Mouse (Mus musculus): ENCODE data around the gene Olfr780. TPM values are rescaled to one million over a fixed set of nuclear protein-coding genes. Genes with fewer than 3 reads are reported as not detected.
"Not testable (repeated sequence)": the region's sequence is repeated elsewhere in the genome, so short reads cannot be mapped to it uniquely, and the experiment has no call there.

The Olfr780 gene
- polyA plus RNA-seq (2014; fragmentation: Nextera tagmentation; extraction: Ambion mirVana): not detected in 2 replicates

- 79% methylated on average over 3 of the region's 3 CpGs for WGBS
Observed at GRCm38 (mm10) chr10:129317817-129318216, at the start of gene Olfr780. TSS of gene Olfr780 (plus strand) at chr10:129318117.

GRCm38 (mm10) chr10:129271081-129271535 is 46.8 kb upstream of the Olfr780 start, which contains the start of gene Olfr777:
TSS of gene Olfr777 (minus strand) at chr10:129271485.
- no peak within 1 kb of the TSS for H3K27ac ChIP-seq (ENCODE audit: low read length)
- no peak within 1 kb of the TSS for H3K9ac ChIP-seq (replicated peaks; ENCODE audit: low read depth, low read length)
- no peak within 1 kb of the TSS for H3K4me3 ChIP-seq (ENCODE audit: low read depth, low read length)
- WGBS: 78% methylated on average over 2 of the region's 2 CpGs
- H3K4me2 ChIP-seq (replicated peaks; ENCODE audit: low read depth, low read length): no peak within 1 kb of the TSS
- no peaks in the 10 kb centered on the region for H3K27me3 ChIP-seq (ENCODE audit: control insufficient read depth, insufficient read depth, low read length)
- no peaks in the 10 kb centered on the region for H3K9me3 ChIP-seq (ENCODE audit: control insufficient read depth, low read depth, low read length)
- ATAC-seq (ENCODE audit: insufficient number of reproducible peaks, insufficient read depth, low FRiP score, low read depth): no peak
- no peaks in the 10 kb centered on the region for H3K36me3 ChIP-seq (ENCODE audit: control insufficient read depth, insufficient read depth, low read length)
- H3K4me1 ChIP-seq (ENCODE audit: control insufficient read depth, insufficient read depth, low read length): no peaks in the 10 kb centered on the region

More at GRCm38 (mm10) chr10:129317817-129318216, at the start of gene Olfr780:
- Histone ChIP-seq H3K36me3 (ENCODE audit: control insufficient read depth, insufficient read depth, low read length) (no peaks in the 10 kb centered on the region), H3K27ac (ENCODE audit: low read length) (no peak within 1 kb of the TSS), H3K4me2 (replicated peaks; ENCODE audit: low read depth, low read length) (no peak within 1 kb of the TSS), H3K27me3 (ENCODE audit: control insufficient read depth, insufficient read depth, low read length) (no peaks in the 10 kb centered on the region), H3K4me3 (ENCODE audit: low read depth, low read length) (no peak within 1 kb of the TSS), H3K9ac (replicated peaks; ENCODE audit: low read depth, low read length) (no peak within 1 kb of the TSS), H3K4me1 (ENCODE audit: control insufficient read depth, insufficient read depth, low read length) (no peaks in the 10 kb centered on the region), H3K9me3 (ENCODE audit: control insufficient read depth, low read depth, low read length) (no peaks in the 10 kb centered on the region)
- no peak for ATAC-seq (ENCODE audit: insufficient number of reproducible peaks, insufficient read depth, low FRiP score, low read depth)

GRCm38 (mm10) chr10:129312973-129313372 is 4.9 kb upstream of the Olfr780 start:
- not testable (repeated sequence) for H3K4me1 ChIP-seq (ENCODE audit: control insufficient read depth, insufficient read depth, low read length); H3K4me3 ChIP-seq (ENCODE audit: low read depth, low read length); H3K9ac ChIP-seq (replicated peaks; ENCODE audit: low read depth, low read length); H3K36me3 ChIP-seq (ENCODE audit: control insufficient read depth, insufficient read depth, low read length); H3K4me2 ChIP-seq (replicated peaks; ENCODE audit: low read depth, low read length); H3K9me3 ChIP-seq (ENCODE audit: control insufficient read depth, low read depth, low read length); H3K27me3 ChIP-seq (ENCODE audit: control insufficient read depth, insufficient read depth, low read length); ATAC-seq (ENCODE audit: insufficient number of reproducible peaks, insufficient read depth, low FRiP score, low read depth); H3K27ac ChIP-seq (ENCODE audit: low read length)
- 48% methylated on average over 1 of the region's 1 CpGs for WGBS

GRCm38 (mm10) chr10:129313521-129313920 is 4.4 kb upstream of the Olfr780 start:
- H3K27me3 ChIP-seq (ENCODE audit: control insufficient read depth, insufficient read depth, low read length); H3K4me2 ChIP-seq (replicated peaks; ENCODE audit: low read depth, low read length); H3K4me3 ChIP-seq (ENCODE audit: low read depth, low read length); H3K36me3 ChIP-seq (ENCODE audit: control insufficient read depth, insufficient read depth, low read length); H3K4me1 ChIP-seq (ENCODE audit: control insufficient read depth, insufficient read depth, low read length); H3K9ac ChIP-seq (replicated peaks; ENCODE audit: low read depth, low read length); H3K9me3 ChIP-seq (ENCODE audit: control insufficient read depth, low read depth, low read length); H3K27ac ChIP-seq (ENCODE audit: low read length); ATAC-seq (ENCODE audit: insufficient number of reproducible peaks, insufficient read depth, low FRiP score, low read depth): not testable (repeated sequence)
- no CpG with 5 or more reads among the region's 1 CpGs for WGBS

- no peak for ATAC-seq (ENCODE audit: insufficient number of reproducible peaks, insufficient read depth, low FRiP score, low read depth)
- no peak within 1 kb of the TSS for H3K4me3 ChIP-seq (ENCODE audit: low read depth, low read length)
- H3K36me3 ChIP-seq (ENCODE audit: control insufficient read depth, insufficient read depth, low read length): no peaks in the 10 kb centered on the region
- no peak within 1 kb of the TSS for H3K27ac ChIP-seq (ENCODE audit: low read length)
- H3K4me2 ChIP-seq (replicated peaks; ENCODE audit: low read depth, low read length): no peak within 1 kb of the TSS
- H3K9me3 ChIP-seq (ENCODE audit: control insufficient read depth, low read depth, low read length): no peaks in the 10 kb centered on the region
- no peaks in the 10 kb centered on the region for H3K4me1 ChIP-seq (ENCODE audit: control insufficient read depth, insufficient read depth, low read length)
- H3K27me3 ChIP-seq (ENCODE audit: control insufficient read depth, insufficient read depth, low read length): no peaks in the 10 kb centered on the region
- H3K9ac ChIP-seq (replicated peaks; ENCODE audit: low read depth, low read length): no peak within 1 kb of the TSS
Observed at GRCm38 (mm10) chr10:129328554-129328953, 10.6 kb downstream of the Olfr780 start, which contains the start of gene Olfr781. TSS of gene Olfr781 (plus strand) at chr10:129328854.

GRCm38 (mm10) chr10:129348550-129348949 is 30.6 kb downstream of the Olfr780 start, which contains the start of gene Olfr782:
TSS of gene Olfr782 (plus strand) at chr10:129348850.
- Histone ChIP-seq H3K4me3 (ENCODE audit: low read depth, low read length) (no peak within 1 kb of the TSS), H3K4me2 (replicated peaks; ENCODE audit: low read depth, low read length) (no peak within 1 kb of the TSS), H3K36me3 (ENCODE audit: control insufficient read depth, insufficient read depth, low read length) (no peaks in the 10 kb centered on the region), H3K9me3 (ENCODE audit: control insufficient read depth, low read depth, low read length) (no peaks in the 10 kb centered on the region), H3K4me1 (ENCODE audit: control insufficient read depth, insufficient read depth, low read length) (no peaks in the 10 kb centered on the region), H3K27ac (ENCODE audit: low read length) (no peak within 1 kb of the TSS), H3K27me3 (ENCODE audit: control insufficient read depth, insufficient read depth, low read length) (no peaks in the 10 kb centered on the region), H3K9ac (replicated peaks; ENCODE audit: low read depth, low read length) (no peak within 1 kb of the TSS)
- no peak for ATAC-seq (ENCODE audit: insufficient number of reproducible peaks, insufficient read depth, low FRiP score, low read depth)
- 96% methylated on average over 3 of the region's 3 CpGs for WGBS

GRCm38 (mm10) chr10:129352475-129352874 is 34.6 kb downstream of the Olfr780 start:
- H3K4me1 ChIP-seq (ENCODE audit: control insufficient read depth, insufficient read depth, low read length); H3K36me3 ChIP-seq (ENCODE audit: control insufficient read depth, insufficient read depth, low read length); ATAC-seq (ENCODE audit: insufficient number of reproducible peaks, insufficient read depth, low FRiP score, low read depth); H3K27ac ChIP-seq (ENCODE audit: low read length); H3K4me2 ChIP-seq (replicated peaks; ENCODE audit: low read depth, low read length); H3K4me3 ChIP-seq (ENCODE audit: low read depth, low read length); H3K27me3 ChIP-seq (ENCODE audit: control insufficient read depth, insufficient read depth, low read length); H3K9ac ChIP-seq (replicated peaks; ENCODE audit: low read depth, low read length); H3K9me3 ChIP-seq (ENCODE audit: control insufficient read depth, low read depth, low read length): not testable (repeated sequence)
- WGBS: 77% methylated on average over 2 of the region's 2 CpGs

GRCm38 (mm10) chr10:129356496-129356895 is 38.6 kb downstream of the Olfr780 start:
- not testable (repeated sequence) for H3K27ac ChIP-seq (ENCODE audit: low read length); H3K27me3 ChIP-seq (ENCODE audit: control insufficient read depth, insufficient read depth, low read length); ATAC-seq (ENCODE audit: insufficient number of reproducible peaks, insufficient read depth, low FRiP score, low read depth); H3K4me3 ChIP-seq (ENCODE audit: low read depth, low read length); H3K9me3 ChIP-seq (ENCODE audit: control insufficient read depth, low read depth, low read length); H3K4me1 ChIP-seq (ENCODE audit: control insufficient read depth, insufficient read depth, low read length); H3K36me3 ChIP-seq (ENCODE audit: control insufficient read depth, insufficient read depth, low read length); H3K4me2 ChIP-seq (replicated peaks; ENCODE audit: low read depth, low read length); H3K9ac ChIP-seq (replicated peaks; ENCODE audit: low read depth, low read length)
- WGBS: 90% methylated on average over 4 of the region's 4 CpGs

- H3K9me3 ChIP-seq (ENCODE audit: control insufficient read depth, low read depth, low read length): no peaks in the 10 kb centered on the region
- H3K4me1 ChIP-seq (ENCODE audit: control insufficient read depth, insufficient read depth, low read length): no peaks in the 10 kb centered on the region
- H3K27me3 ChIP-seq (ENCODE audit: control insufficient read depth, insufficient read depth, low read length): no peaks in the 10 kb centered on the region
- no peak overlapping the region for H3K9ac ChIP-seq (replicated peaks; ENCODE audit: low read depth, low read length)
- no peak overlapping the region for H3K4me2 ChIP-seq (replicated peaks; ENCODE audit: low read depth, low read length)
- no peaks in the 10 kb centered on the region for H3K36me3 ChIP-seq (ENCODE audit: control insufficient read depth, insufficient read depth, low read length)
- H3K4me3 ChIP-seq (ENCODE audit: low read depth, low read length): no peak overlapping the region
- no peak overlapping the region for H3K27ac ChIP-seq (ENCODE audit: low read length)
- WGBS: 70% methylated on average over 5 of the region's 5 CpGs
- no peak for ATAC-seq (ENCODE audit: insufficient number of reproducible peaks, insufficient read depth, low FRiP score, low read depth)
Observed at GRCm38 (mm10) chr10:129357307-129357706, 39.4 kb downstream of the Olfr780 start.
